Mouse (Mus musculus) intestine, embryonic 16.5 days (tissue): Measurements from ENCODE around the gene Nfix. TPM values are rescaled to one million over a fixed set of nuclear protein-coding genes. Genes with fewer than 3 reads are reported as not detected.

Experiments
- ATAC-seq: fragments of 200-750 bp; cut with Nextera tagmentation; 2 replicates; pipeline ENCODE4 v1.8.0; 2017; ENCODE audit warnings: moderate TSS enrichment, moderate library complexity
- H3K27ac ChIP-seq: fragments of 300-500 bp; sonication (generic); 2 replicates; pipeline ENCODE4 v1.5.1; 2014; ENCODE audit warnings: mild to moderate bottlenecking, low read length
- H3K27me3 ChIP-seq: fragments of 300-500 bp; sonication (generic); replicated peaks from 2 replicates; pipeline ENCODE4 v1.6.1; 2014; ENCODE audit warnings: low read length, control low read depth, mixed read lengths; ENCODE audit not compliant: control insufficient read depth, insufficient read depth
- H3K36me3 ChIP-seq: fragments of 300-500 bp; sonication (generic); 2 replicates; pipeline ENCODE4 v1.6.1; 2014; ENCODE audit warnings: low read length, control low read depth; ENCODE audit not compliant: control insufficient read depth, insufficient read depth
- H3K4me1 ChIP-seq: fragments of 300-500 bp; sonication (generic); 2 replicates; pipeline ENCODE4 v1.6.1; 2014; ENCODE audit warnings: low read length, control low read depth, mixed read lengths; ENCODE audit not compliant: control insufficient read depth, insufficient read depth
- H3K4me2 ChIP-seq: fragments of 300-500 bp; sonication (generic); 2 replicates; pipeline ENCODE4 v1.6.1; 2014; ENCODE audit warnings: low read depth, low read length, control low read depth
- H3K4me3 ChIP-seq: fragments of 300-500 bp; sonication (generic); 2 replicates; pipeline ENCODE4 v1.5.1; 2014; ENCODE audit warnings: mild to moderate bottlenecking, low read length
- H3K9ac ChIP-seq: fragments of 300-500 bp; sonication (generic); 2 replicates; pipeline ENCODE4 v1.6.1; 2014; ENCODE audit warnings: low read depth, low read length
- H3K9me3 ChIP-seq: fragments of 300-500 bp; sonication (generic); 2 replicates; pipeline ENCODE4 v1.6.1; 2016; ENCODE audit warnings: low read length, control low read depth; ENCODE audit not compliant: control insufficient read depth
- WGBS: fragments of 180-500 bp; shearing (Covaris S2); extraction: QIAGEN DNeasy Blood & Tissue Kit; methylation state at CpG from one replicate; pipeline ENCODE4 v1.1.7; 2014; 5-methylcytosine and 5-hydroxymethylcytosine counted together
- polyA plus RNA-seq: library from polyadenylated mRNA; unstranded; fragments of >200 nt; fragmentation: Nextera tagmentation; extraction: Ambion mirVana; gene quantifications from 2 replicates; pipeline ENCODE4 v1.2.1, GENCODE M21; 2015

Gene Nfix
- polyA plus RNA-seq, 1 experiment from 2014 or later, result 9.7 TPM

DNA sequence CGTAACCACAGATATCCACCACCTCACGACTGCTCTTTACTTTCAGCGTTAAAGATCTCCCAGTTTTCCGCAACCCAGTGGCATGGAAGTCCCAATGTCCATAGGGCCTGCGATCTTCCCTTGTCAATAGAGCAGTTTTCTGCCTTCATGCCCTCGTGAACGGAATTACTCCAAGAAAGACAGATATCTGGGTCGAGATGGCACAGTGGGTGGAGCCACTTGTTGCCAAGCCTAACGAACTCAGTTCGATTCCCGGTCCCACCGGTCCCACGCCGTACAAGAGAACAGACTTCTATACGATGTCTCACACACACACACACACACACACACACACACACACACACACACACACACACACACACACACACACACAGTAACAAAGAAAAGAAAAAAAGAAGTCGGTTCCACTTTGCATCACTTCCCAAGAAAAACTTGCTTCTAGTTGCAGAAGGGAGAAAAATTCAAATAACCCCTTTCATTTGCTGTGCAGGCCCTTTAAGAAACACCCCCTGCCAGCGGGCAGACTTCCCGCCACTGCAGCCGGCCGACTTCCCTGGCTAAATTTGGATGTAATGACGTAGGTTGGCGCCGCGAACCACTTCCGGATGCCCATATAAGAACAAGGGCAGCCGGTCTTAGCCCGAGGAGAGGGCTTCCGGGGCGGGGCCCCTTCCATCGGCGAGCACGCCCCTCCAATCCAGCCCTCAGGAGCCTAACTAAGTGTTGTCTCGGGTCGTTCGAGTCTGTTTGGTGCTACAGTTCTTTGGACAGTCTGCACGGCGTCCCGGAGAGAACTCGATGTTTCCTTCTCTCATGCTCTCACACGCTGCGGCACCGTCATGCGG lies 136.4 kb downstream of the Nfix start:
- ATAC-seq, result peak; percentile 75
- Histone ChIP-seq H3K27me3 (no peaks in the 10 kb centered on the region), H3K4me3 (peak overlapping the region; percentile 75), H3K9ac (peak overlapping the region; percentile 77), H3K27ac (peak overlapping the region; percentile 98), H3K4me1 (peaks cover 27% of the 10 kb centered on the region), H3K9me3 (no peaks in the 10 kb centered on the region), H3K4me2 (peak overlapping the region; percentile 77), H3K36me3 (no peaks in the 10 kb centered on the region)
- 3% methylated on average over 43 of the region's 43 CpGs for WGBS

DNA sequence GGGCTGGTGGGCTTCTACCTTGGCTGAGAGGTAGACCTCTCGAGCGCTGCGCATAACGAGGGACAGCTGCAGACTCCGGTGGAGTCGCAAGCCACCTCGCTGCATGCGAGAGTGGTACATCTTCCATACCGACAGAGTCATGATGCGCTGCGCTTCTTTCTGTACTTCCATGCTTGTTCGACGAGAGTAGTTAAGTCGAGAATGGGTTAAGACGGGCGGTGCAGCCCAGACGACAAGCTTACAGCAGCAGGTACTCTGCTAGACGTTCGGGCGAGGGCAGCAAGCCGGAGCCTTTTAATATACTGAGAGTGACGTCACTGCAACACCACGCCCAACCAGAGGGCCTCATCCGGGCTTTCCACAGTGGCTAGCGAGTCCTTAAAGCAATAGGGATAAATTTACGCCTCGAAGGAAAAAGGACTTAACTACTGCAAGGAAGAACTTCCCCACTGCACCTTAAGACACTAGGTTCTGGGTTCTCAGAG lies 137.5 kb downstream of the Nfix start, which contains the start of gene Ier2:
Ier2 (minus strand) TSS at position 272 of the 485 bp plus-strand sequence.
- peak within 1 kb of the TSS; percentile 77 for H3K4me2 ChIP-seq
- H3K27ac ChIP-seq, result peak within 1 kb of the TSS; percentile 97
- ATAC-seq, result peak; percentile 66
- H3K4me3 ChIP-seq, result peak within 1 kb of the TSS; percentile 75
- no peaks in the 10 kb centered on the region for H3K36me3 ChIP-seq
- H3K27me3 ChIP-seq, result no peaks in the 10 kb centered on the region
- peaks cover 36% of the 10 kb centered on the region for H3K4me1 ChIP-seq
- H3K9ac ChIP-seq, result peak within 1 kb of the TSS; percentile 88
- H3K9me3 ChIP-seq, result no peaks in the 10 kb centered on the region
- WGBS, result under 1% methylated on average over 27 of the region's 27 CpGs

DNA sequence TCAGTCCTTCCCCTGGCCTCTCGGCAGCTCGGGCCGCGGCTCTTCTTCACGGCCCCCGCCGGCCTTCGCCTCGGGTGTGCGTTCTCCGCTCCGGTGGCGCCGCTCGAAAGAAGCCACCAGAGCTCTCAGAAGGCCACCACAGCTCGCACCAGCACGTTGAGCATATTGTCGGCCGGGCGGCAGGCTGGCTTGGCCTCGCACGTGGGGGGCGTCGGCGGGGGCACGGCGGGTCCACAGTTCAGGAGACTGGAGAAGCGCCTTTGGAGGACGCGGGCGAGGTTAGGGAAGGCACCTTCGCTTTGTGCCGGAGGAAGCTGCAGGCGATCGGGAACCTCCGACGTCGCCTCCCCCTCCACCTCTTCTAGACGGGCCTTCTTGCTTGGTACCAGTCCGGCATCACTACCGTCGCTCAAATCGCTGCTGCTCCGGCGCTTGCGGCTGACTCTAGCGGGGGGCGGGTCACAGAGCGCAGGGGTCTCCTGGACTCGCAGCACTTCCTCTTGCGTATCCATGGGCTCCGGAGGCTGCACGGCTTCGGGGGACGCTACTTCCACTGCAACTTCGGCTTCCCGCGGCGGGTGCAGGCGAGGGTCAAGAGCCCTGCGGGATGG lies 138.1 kb downstream of the Nfix start:
- ATAC-seq, result no peak
- no peaks in the 10 kb centered on the region for H3K27me3 ChIP-seq
- H3K27ac ChIP-seq, result peak overlapping the region; percentile 97
- no peaks in the 10 kb centered on the region for H3K36me3 ChIP-seq
- under 1% methylated on average over 61 of the region's 61 CpGs for WGBS
- H3K9me3 ChIP-seq, result no peaks in the 10 kb centered on the region
- peak overlapping the region; percentile 88 for H3K9ac ChIP-seq
- peak overlapping the region; percentile 77 for H3K4me2 ChIP-seq
- H3K4me1 ChIP-seq, result peaks cover 39% of the 10 kb centered on the region
- H3K4me3 ChIP-seq, result peak overlapping the region; percentile 75

DNA sequence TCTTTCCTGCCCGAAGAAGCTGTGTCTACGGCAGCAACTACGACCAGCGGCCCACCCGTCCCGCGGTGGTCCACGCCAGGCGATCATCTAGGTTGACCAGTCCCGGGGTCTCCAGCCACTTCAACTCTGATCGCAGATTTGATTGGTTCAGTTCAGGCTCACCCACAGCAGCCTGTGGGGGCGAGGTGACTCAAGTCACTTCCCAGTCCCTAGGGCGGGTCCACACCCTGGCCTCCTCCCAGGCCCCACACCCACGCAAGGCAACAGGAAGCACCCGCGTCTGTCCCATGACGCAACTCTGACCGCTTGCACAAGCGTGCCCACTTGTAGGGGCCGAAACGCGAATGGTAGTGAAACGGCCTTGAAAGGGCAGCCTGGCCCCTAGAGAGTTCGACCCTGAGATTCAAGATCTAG lies 138.7 kb downstream of the Nfix start:
- peak overlapping the region; percentile 88 for H3K9ac ChIP-seq
- H3K4me2 ChIP-seq, result peak overlapping the region; percentile 77
- peak overlapping the region; percentile 75 for H3K4me3 ChIP-seq
- no peaks in the 10 kb centered on the region for H3K36me3 ChIP-seq
- no peaks in the 10 kb centered on the region for H3K27me3 ChIP-seq
- peak; percentile 50 for ATAC-seq
- under 1% methylated on average over 24 of the region's 24 CpGs for WGBS
- peak overlapping the region; percentile 97 for H3K27ac ChIP-seq
- peaks cover 41% of the 10 kb centered on the region for H3K4me1 ChIP-seq
- H3K9me3 ChIP-seq, result no peaks in the 10 kb centered on the region

DNA sequence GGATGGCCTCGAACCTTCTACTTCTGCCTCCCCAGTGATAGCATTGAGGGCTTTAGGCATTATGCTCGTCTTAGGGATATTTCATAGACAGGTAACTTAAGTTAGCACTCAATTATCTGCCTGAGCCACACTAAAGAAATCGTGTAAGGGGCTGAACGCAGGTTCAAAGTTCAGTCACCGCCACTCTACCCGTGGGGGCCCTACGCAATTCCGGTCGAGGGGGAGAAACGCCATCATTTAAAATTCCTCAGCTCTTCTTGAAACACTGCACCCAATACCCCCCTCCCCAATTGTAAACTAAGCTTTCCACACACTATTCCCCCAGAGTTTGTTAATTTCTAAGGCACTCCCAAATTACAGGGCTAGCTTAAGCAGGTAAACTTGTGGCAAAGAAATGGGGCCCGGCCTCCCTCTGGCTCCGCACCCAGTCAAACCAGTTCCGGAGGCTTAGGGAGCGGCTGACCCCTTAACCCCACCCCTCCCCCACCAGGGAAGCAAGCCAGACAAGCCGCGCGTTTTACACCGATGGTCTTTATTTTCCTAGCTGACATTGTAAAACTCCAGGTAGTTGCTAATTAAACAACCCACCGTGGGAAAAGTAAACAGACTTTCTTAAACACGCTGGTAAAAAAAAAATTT lies 139.2 kb downstream of the Nfix start:
- H3K9ac ChIP-seq, result peak overlapping the region; percentile 88
- H3K4me2 ChIP-seq, result peak overlapping the region; percentile 77
- no peaks in the 10 kb centered on the region for H3K27me3 ChIP-seq
- no peaks in the 10 kb centered on the region for H3K36me3 ChIP-seq
- H3K27ac ChIP-seq, result peak overlapping the region; percentile 97
- peak; percentile 17 for ATAC-seq
- WGBS, result 3% methylated on average over 20 of the region's 20 CpGs
- H3K4me3 ChIP-seq, result peak overlapping the region; percentile 75
- peaks cover 44% of the 10 kb centered on the region for H3K4me1 ChIP-seq
- H3K9me3 ChIP-seq, result no peaks in the 10 kb centered on the region

DNA sequence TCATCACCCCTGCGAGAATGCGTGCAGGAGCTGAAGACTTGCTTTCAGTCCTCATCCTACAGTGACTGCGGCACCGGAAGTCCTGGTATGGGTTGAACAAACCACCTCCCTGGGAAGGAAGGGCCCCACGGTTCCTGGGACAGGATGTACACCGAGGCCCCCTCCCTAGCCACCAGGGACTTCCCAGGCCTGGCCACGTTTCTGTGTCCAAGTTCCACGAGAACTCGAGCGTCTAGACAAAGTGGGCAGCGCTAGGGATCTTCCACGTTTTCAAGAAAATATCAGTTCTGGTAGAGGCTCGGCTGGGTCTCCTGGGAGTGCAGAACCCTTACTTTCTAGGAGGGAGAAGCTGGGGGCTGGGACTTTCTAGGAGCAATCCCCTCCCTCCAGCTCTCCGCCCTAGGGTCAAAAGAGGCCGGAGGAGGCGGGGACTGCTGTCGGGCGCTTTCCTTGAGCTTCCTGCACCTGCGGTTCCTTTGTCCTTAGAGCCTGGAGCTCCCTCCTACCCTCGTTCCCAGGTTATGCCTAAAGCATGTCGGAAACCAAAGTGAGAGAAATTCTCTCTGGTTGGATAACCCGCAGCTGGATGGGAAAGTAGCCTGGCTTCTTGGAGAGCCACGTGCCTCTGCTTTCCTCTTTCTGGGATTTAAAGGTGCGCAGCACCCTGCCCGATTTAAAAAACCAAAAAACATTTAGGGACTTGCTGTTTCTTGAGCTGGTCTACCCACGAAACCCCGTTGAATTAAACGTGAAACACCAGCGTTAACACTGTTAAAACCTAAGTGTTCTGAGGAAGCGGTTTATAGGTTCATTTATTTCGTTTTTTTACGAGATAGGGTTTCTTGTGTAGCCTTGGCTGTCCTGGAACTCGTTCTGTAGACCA lies 140.0 kb downstream of the Nfix start:
- Histone ChIP-seq H3K36me3 (no peaks in the 10 kb centered on the region), H3K9me3 (no peaks in the 10 kb centered on the region), H3K27ac (peak overlapping the region; percentile 97), H3K9ac (peak overlapping the region; percentile 88), H3K4me1 (peaks cover 44% of the 10 kb centered on the region), H3K4me3 (peak overlapping the region; percentile 75), H3K4me2 (peak overlapping the region; percentile 77), H3K27me3 (no peaks in the 10 kb centered on the region)
- ATAC-seq, result no peak; the same call in 1 of the 2 replicates
- 3% methylated on average over 33 of the region's 33 CpGs for WGBS

DNA sequence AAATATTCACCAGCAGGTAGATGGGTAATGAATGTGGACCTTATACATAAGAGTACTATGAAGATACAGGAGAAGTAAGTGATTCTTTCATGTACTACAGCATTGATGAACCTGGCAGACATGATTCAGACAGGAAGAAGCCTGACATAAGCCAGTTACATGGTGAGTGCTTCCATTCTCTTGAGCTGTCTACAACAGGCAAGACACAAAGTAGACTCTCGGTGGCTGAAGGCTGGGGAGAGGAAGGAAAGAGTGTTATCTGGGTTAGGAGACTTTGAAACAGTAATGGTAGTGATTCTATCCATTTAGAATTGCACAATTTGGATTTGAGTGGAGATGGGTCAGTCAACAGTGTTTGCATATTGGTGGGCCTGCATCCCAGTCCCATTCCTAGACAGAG lies 141.2 kb downstream of the Nfix start:
- Histone ChIP-seq H3K4me2 (0 out of 2 replicates have a peak overlapping the region, but pooled peaks have one; percentile 77), H3K4me1 (peaks cover 49% of the 10 kb centered on the region)
- WGBS, result 58% methylated on average over 1 of the region's 1 CpGs

DNA sequence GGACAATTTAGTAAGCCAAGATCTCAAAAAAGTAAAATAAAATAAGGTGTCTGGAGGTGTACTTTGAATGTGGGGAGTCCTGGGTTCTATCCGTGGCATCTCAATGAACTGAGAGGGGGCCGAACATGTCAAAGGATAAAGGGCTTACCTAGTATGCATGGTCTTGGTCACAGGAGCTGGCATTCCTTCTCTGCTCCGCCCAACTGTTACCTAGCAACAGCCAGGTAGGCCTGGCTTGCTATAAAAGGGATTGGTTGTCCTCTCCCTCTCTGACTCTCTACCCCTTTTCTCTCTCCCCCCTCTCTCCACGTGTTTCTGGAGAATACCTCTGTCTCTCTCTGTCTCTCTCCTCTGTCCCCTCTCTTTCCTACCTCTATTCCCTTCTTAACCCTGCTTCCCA lies 142.5 kb downstream of the Nfix start:
- H3K27ac ChIP-seq, result peak overlapping the region; percentile 96
- H3K4me1 ChIP-seq, result peaks cover 45% of the 10 kb centered on the region
- 0 out of 2 replicates have a peak overlapping the region, but pooled peaks have one; percentile 87 for H3K4me2 ChIP-seq
- H3K27me3 ChIP-seq, result no peaks in the 10 kb centered on the region
- WGBS, result 34% methylated on average over 4 of the region's 4 CpGs
- no peaks in the 10 kb centered on the region for H3K36me3 ChIP-seq
- no peaks in the 10 kb centered on the region for H3K9me3 ChIP-seq
- no peak for ATAC-seq
- 0 out of 2 replicates have a peak overlapping the region, but pooled peaks have one; percentile 21 for H3K9ac ChIP-seq
- H3K4me3 ChIP-seq, result no peak overlapping the region

More for the DNA sequence above, 141.2 kb downstream of the Nfix start:
- Histone ChIP-seq H3K4me3 (no peak overlapping the region), H3K27me3 (no peaks in the 10 kb centered on the region), H3K27ac (peak overlapping the region; percentile 97), H3K36me3 (no peaks in the 10 kb centered on the region), H3K9ac (no peak overlapping the region), H3K9me3 (no peaks in the 10 kb centered on the region)
- ATAC-seq, result no peak
